Mouse (Mus musculus): ENCODE results near the gene Ccdc141.

- TF ChIP-seq CTCF (IDR thresholded peaks at IDR 0.05; ENCODE audit: extremely low read depth, insufficient read length, insufficient replicate concordance, low read depth, low read length) (no peak), POLR2A (IDR thresholded peaks at IDR 0.05; ENCODE audit: low read depth, low read length) (no peak)
Observed at GRCm38 (mm10) chr2:77098769-77099168, 71.7 kb downstream of the Ccdc141 start.
